Mouse (Mus musculus): ENCODE data around the gene Cnksr3.

The Cnksr3 gene

DNA sequence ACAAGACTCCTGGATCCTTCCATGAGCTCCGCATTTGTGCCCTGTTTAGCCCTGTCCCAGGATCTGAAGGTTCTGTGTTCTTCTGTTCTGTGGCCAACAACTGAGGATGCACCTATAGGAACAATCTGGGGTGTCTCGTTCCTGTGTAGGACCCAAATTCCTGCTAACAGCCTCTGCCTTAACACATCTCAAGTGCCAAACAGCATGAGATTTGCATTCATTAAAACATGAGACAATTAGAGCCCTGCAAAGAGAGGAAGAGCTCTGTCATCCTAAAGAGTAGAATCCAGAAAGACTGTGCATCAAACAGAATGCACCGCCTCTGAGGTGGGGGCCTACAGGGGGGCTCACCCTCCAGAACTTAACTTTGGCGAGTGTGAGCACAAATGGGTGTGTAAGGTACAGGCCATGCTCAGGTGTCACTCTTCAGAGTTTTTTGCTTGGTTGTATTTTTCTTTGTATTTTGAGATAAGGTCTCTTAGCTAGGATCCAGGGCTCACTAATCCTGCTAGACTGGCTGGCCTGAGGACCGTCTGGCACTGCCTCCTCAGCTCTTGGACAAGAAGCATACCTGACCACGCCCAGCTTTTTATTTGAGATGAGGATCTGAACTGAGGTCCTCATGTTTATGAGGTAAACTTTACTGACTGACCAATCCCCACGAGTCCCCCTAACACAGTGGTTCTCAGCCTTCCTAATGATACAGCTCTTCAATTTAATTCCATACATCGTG, 15.2 kb downstream of the Cnksr3 start:
- DNase-seq (ENCODE audit: low spot score), result no peak

DNA sequence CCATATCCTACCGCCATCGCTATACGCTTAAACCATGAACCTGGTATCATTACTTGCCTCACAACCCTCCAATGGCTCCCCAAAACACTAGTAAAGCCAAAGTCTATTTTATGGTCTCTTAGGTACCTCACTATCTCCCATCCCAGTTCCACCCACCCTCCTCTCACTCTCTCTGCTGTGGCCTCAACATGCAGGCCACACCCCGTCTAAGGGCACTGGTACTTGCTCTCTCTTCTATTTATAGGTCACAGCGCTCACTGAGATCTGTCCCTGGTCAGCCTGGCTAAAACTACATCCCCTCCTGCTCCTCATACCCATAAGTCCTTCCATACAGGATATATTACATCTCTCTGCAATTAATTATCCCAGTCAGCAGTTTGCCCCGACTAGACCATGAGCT, 16.1 kb downstream of the Cnksr3 start:
- peak; percentile 67 for DNase-seq (ENCODE audit: low spot score)

DNA sequence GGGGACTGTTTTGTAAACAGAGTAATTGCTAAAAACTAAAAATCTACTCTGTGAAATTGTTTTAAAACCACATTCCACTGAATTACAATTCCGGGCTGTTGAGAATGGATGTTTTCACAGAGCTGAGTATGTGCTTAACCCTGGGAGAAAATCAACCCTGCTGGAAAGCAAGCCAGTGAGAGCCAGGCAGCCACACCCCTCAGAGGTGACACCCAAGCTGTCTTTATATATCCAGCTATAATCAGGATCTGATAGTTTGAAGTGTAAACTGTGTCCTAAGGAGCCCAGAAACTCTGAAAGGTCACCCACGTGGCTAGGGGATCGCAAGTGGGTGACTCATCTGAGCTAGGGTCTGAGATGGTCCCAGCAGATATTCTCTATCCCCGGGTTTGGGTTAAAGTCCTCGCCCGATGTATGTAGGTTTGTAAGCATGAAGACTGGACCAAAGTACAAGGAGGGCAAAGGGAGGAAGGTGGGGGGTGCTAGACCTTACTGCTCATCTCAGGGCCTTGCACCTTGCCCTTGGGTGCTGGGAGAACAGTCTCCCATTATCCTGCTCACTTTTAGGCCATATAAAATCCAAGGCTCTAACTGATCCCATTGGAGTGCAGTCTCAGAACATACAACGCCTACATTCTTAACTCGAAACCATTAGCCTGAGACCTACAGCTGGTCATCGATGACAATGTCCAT, 20.2 kb downstream of the Cnksr3 start:
- DNase-seq (ENCODE audit: low spot score), result no peak

- no peak for DNase-seq (ENCODE audit: low spot score)
Measured at GRCm38 (mm10) chr10:7189194-7189593, 22.8 kb downstream of the Cnksr3 start.

DNA sequence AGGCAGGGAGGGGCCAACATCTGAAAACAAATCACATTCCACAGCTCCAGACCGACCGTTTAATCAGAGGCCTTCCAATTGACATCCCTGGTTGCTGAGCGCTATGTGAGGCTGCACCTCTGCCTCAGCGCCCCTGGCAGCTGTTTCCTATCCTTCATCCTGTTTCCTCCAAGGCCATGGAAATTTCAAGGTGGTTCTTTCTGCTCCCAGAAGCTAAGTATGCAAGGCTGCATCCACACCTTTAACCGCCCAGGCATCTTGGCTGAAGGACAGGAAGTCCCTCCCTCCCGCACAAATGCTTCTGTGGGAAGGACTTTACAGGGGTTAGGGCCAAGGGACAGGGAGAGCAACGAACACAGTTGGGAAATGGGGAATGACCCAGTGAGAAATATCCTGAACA, 24.2 kb downstream of the Cnksr3 start:
- no peak for DNase-seq (ENCODE audit: low spot score)

- no peak for DNase-seq (ENCODE audit: low spot score)
Measured at GRCm38 (mm10) chr10:7186992-7187391, 25.0 kb downstream of the Cnksr3 start.

- no peak for DNase-seq (ENCODE audit: low spot score)
Measured at GRCm38 (mm10) chr10:7186018-7186417, 26.0 kb downstream of the Cnksr3 start.

DNA sequence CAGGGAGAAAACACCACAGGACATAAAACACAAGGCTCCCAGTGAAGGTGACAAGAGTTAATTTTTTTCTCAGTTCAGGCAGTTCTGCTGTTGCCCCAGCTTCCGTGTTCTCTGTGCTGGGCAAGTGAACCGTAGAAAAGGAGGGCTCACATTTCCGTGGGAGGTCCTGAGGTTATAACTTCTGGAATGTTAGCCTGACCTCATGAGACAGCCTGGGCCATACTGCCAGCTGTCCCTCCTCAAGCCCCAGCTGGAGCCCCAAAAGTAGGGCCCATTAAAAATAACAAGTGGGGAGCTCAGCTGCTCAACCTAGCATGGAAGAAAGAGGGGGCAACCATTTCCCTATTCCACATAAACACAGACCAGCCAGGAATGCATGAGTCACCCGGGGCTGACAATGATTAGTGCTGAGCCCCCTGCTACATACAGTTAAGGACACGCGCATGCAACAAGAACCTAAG, 28.8 kb downstream of the Cnksr3 start:
- DNase-seq (ENCODE audit: low spot score), result no peak

GRCm38 (mm10) chr10:7182555-7183170, 29.4 kb downstream of the Cnksr3 start:
- DNase-seq (ENCODE audit: low spot score), result no peak

DNA sequence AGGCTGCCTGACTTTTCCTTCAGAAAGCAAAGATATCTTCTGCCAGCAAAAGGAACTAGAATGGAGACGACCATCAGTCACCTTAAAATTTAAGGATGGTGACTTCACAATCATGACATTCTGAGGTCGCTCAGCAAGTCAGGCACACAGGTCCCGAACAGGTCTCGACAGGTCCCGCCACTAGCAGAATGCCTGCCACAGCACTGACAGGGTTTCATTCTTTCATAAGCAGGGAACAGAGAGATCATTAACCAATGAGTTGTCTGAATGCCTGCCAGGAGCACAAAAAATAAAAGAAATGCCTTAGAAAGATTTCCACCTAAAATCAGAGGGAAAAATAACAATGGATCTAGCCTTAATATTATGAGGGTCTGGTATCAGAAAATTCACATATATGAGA, 31.7 kb downstream of the Cnksr3 start:
- DNase-seq (ENCODE audit: low spot score), result no peak

- no peak for DNase-seq (ENCODE audit: low spot score)
Measured at GRCm38 (mm10) chr10:7178571-7178970, 33.5 kb downstream of the Cnksr3 start.

GRCm38 (mm10) chr10:7176205-7176910, 35.7 kb downstream of the Cnksr3 start:
- no peak for DNase-seq (ENCODE audit: low spot score)

- no peak for DNase-seq (ENCODE audit: low spot score)
Measured at GRCm38 (mm10) chr10:7174480-7174879, 37.6 kb downstream of the Cnksr3 start.

DNA sequence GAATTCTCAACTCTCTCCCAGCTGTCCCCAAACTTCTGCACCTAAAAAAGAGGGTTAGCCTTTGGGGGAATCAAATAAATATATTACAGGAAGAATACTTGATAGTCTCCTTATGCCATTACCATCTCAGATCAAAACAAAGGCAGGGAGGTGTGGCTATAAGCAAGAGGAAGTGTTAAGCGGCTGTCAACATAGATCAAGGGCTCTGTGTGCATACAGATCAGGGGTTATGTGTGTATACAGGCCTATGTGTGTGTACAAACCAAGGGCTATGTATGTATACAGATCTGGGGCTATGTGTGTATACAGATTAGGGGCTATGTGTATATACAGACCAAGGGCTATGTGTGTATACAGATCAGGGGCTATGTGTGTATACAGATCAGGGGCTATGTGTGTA, 38.9 kb downstream of the Cnksr3 start:
- no peak for DNase-seq (ENCODE audit: low spot score)

DNA sequence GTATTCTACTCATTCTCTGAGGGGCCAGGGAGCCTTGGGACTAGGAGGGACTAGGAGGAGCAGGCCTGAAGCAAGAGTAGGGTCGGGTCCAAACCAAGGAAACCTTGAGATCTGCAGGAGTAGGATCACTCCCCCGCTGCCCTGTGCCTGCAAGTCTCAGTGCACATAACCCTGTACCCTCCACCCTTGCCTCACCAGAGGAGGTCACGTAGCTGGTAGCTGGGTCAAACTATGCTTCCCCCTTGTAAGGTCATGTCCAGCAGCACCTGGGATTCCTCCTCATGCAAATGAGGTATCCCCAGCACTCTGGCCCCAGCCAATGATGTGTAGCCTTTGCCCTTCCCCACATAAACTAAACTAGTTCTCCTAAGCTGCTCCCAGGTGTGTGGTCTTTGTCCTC, 41.6 kb downstream of the Cnksr3 start:
- no peak for DNase-seq (ENCODE audit: low spot score)

DNA sequence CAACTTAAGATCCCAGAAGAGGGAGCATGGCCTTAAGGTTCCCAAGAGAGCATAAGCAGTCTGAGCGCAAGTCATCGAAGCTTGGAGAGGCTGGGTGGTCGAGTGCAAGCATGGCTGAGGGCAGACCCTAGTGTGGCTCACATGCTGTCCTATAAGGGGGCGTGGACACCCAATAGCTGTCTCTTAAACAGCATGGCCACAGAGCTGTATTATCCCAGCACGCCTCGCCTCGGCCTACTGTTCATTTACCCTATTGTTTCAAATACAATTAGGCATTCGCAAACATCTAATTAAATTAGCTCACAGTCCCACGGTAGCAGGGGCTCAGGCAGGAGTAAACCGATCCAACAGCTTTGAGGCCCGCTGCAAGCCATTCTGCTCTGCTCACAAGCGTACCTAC, 49.0 kb downstream of the Cnksr3 start:
- no peak for DNase-seq (ENCODE audit: low spot score)

DNA sequence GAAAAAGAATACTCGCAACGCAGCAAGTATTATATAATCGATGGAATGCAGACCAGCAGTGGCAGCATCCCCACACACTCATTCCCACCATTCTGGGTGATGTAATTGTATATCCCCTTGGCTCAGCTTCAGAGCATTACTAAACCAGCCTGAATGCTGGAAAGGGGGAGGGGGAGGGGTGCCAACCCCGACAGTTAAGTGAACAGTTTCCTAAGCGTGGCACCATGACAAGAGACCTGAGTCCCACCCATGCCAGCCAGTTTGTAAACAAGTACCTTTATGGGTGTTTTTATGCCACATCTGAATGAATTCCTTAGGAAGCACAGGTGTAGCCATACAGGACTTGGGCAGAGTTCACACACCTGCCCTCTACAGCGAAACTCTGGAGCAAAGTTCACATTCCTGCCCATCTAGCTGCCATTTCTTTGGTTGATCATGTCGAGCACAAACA, 53.0 kb downstream of the Cnksr3 start:
- DNase-seq (ENCODE audit: low spot score), result no peak

DNA sequence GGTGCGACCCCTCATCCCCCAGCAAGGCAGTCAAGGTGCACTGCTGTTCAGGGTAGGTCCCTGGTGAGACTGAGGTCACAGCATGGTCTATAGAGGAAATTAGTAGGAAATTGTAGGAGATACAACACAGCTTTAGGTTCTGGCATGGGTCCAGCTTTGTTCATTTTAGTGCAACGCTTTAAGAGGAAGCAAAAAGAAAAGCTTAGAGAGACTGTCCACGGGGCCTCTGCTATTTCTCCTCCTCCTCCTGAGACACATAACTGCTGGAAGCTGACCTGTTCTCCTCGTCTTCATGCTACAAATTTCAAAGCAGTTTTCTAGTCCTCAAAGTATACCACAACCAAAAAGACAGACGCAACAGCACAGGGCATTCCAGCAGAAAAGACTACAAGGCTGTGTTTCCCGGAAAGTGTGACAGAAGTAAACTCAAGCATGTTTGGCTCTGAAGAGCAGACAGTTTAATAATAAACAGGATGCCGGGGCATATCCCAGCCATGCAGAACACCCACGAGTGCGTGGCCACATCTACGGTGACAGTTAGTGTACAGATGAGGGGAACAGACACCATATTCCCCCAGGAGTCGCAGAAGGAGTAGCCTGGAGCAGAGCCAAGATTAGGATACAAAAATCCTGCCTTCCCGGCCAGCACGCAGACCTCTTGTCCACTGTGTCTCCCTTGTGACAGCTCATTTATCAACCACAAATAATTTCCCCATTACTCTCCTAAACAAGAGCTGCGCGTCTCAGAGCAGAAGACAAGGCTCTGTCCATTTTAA, 53.6 kb downstream of the Cnksr3 start:
- no peak for DNase-seq (ENCODE audit: low spot score)

GRCm38 (mm10) chr10:7154877-7155276, 57.2 kb downstream of the Cnksr3 start:
- no peak for DNase-seq (ENCODE audit: low spot score)

DNA sequence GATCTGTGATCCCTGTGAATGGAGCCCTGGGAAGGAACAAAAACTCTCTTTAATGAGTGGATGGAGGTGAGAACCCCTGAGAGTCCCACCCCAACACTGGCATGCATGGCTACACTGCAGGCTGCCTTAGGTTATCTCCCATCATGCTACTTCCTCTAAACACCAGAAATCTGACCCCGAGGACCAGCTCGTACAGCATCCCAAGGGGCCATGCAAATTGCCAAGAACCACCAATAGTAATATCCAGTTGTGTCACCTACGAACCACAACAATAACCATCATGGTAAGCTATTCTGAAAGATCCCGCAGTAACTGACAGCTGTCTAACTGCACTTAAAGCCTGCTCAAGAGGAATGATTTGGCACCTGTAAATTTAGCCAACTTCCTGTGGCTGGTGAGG, 59.1 kb downstream of the Cnksr3 start:
- no peak for DNase-seq (ENCODE audit: low spot score)

DNA sequence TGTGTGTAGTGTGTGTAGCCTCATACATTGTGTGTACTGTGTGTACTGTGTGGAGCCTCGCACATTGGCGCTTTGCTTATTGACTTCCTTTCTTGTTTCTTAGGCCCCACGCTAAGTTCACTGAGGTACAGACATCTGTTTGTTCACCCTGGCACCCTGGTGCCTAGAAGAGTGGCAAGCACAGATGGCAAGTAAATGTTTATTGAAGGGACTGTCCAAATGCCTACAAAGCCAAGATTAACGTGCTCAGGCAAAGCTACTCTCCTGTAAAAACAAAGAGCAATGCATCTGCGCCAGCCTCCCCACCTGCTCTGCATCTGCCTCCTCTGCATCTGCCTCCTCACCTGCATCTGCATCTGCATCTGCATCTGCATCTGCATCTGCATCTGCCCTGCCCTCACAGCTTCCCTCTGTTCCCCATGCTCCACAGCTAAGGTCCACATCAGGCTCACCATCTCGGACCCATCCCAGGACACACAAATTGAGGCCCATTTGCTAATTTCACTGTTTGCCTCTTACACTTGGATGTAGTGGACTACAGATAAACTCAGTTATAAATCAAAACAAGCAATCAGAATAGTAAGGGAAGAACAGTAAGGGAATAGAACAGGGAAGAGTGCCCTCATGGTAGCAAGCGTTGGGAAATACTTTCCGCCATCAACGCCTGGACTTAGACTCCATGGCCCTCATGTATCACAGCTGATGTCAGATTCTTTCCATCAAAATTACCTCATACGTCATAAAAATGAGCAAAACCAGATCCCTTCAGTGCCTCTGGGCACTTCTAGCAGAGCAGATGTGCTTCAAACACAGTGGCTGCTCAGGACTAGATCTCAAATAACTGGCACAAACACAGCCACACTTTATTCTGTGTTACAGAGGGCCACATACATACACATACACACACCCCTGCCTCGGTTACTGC, 62.1 kb downstream of the Cnksr3 start:
- DNase-seq (ENCODE audit: low spot score), result no peak
